Mouse (Mus musculus) cerebellum, adult 2 months (tissue): ENCODE measurements around the gene Srp72.

Source experiments
- CTCF ChIP-seq: fragments of 200-500 bp; IDR thresholded peaks from 2 replicates; pipeline ENCODE4 v1.5.1; 2011; ENCODE audit warnings: low read depth, mild to moderate bottlenecking, control low read depth, low read length, moderate library complexity, borderline replicate concordance; ENCODE audit not compliant: insufficient read depth
- POLR2A ChIP-seq: fragments of 200-500 bp; IDR thresholded peaks from 2 replicates; pipeline ENCODE4 v1.6.1; 2011; ENCODE audit warnings: low read length, control low read depth, borderline replicate concordance; ENCODE audit not compliant: insufficient read depth

GRCm38 (mm10) chr5:77004051-77004821 is 29.8 kb downstream of the Srp72 start, which contains the start of gene Arl9:
- TF ChIP-seq CTCF (no peak), POLR2A (no peak)
